Mouse (Mus musculus): ENCODE results near the gene Tmem50b. TPM values are rescaled to one million over a fixed set of nuclear protein-coding genes. Genes with fewer than 3 reads are reported as not detected.

The Tmem50b gene
- polyA plus RNA-seq, 1 experiment = 91.1 TPM

GRCm38 (mm10) chr16:91632439-91632838, 34.8 kb upstream of the Tmem50b start:
- Histone ChIP-seq H3K4me1 (ENCODE audit: control insufficient read depth, insufficient read depth, low read length) (no peaks in the 10 kb centered on the region; the same call in 1 of the 2 replicates), H3K4me3 (ENCODE audit: insufficient read depth, low read length) (no peak overlapping the region)
- TF ChIP-seq CTCF (IDR thresholded peaks at IDR 0.05; ENCODE audit: extremely low read depth, insufficient read depth, low read length) (no peak), POLR2A (IDR thresholded peaks at IDR 0.05; ENCODE audit: extremely low read depth, insufficient read depth, low read length) (no peak)

GRCm38 (mm10) chr16:91630584-91630983, 33.0 kb upstream of the Tmem50b start:
- TF ChIP-seq POLR2A (IDR thresholded peaks at IDR 0.05; ENCODE audit: extremely low read depth, insufficient read depth, low read length) (no peak), CTCF (IDR thresholded peaks at IDR 0.05; ENCODE audit: extremely low read depth, insufficient read depth, low read length) (no peak)
- no peak overlapping the region for H3K4me3 ChIP-seq (ENCODE audit: insufficient read depth, low read length)
- H3K4me1 ChIP-seq (ENCODE audit: control insufficient read depth, insufficient read depth, low read length) = no peaks in the 10 kb centered on the region; the same call in 1 of the 2 replicates
- H3K27ac ChIP-seq (ENCODE audit: insufficient read depth, low read length) = no peak overlapping the region

More at GRCm38 (mm10) chr16:91632439-91632838, 34.8 kb upstream of the Tmem50b start:
- H3K27ac ChIP-seq (ENCODE audit: insufficient read depth, low read length) = no peak overlapping the region

GRCm38 (mm10) chr16:91629749-91630148, 32.1 kb upstream of the Tmem50b start:
- Histone ChIP-seq H3K27ac (ENCODE audit: insufficient read depth, low read length) (no peak overlapping the region), H3K4me1 (ENCODE audit: control insufficient read depth, insufficient read depth, low read length) (no peaks in the 10 kb centered on the region; the same call in 1 of the 2 replicates), H3K4me3 (ENCODE audit: insufficient read depth, low read length) (no peak overlapping the region)
- TF ChIP-seq CTCF (IDR thresholded peaks at IDR 0.05; ENCODE audit: extremely low read depth, insufficient read depth, low read length) (no peak), POLR2A (IDR thresholded peaks at IDR 0.05; ENCODE audit: extremely low read depth, insufficient read depth, low read length) (no peak)

GRCm38 (mm10) chr16:91628673-91629072, 31.1 kb upstream of the Tmem50b start:
- Histone ChIP-seq H3K4me1 (ENCODE audit: control insufficient read depth, insufficient read depth, low read length) (no peaks in the 10 kb centered on the region; the same call in 1 of the 2 replicates), H3K4me3 (ENCODE audit: insufficient read depth, low read length) (no peak overlapping the region), H3K27ac (ENCODE audit: insufficient read depth, low read length) (no peak overlapping the region)
- TF ChIP-seq POLR2A (IDR thresholded peaks at IDR 0.05; ENCODE audit: extremely low read depth, insufficient read depth, low read length) = no peak
- TF ChIP-seq CTCF (IDR thresholded peaks at IDR 0.05; ENCODE audit: extremely low read depth, insufficient read depth, low read length) = no peak

- H3K4me1 ChIP-seq (ENCODE audit: control insufficient read depth, insufficient read depth, low read length) = no peaks in the 10 kb centered on the region; the same call in 1 of the 2 replicates
- H3K4me3 ChIP-seq (ENCODE audit: insufficient read depth, low read length) = no peak overlapping the region
- TF ChIP-seq CTCF (IDR thresholded peaks at IDR 0.05; ENCODE audit: extremely low read depth, insufficient read depth, low read length) (no peak), POLR2A (IDR thresholded peaks at IDR 0.05; ENCODE audit: extremely low read depth, insufficient read depth, low read length) (no peak)
- no peak overlapping the region for H3K27ac ChIP-seq (ENCODE audit: insufficient read depth, low read length)
Measured at GRCm38 (mm10) chr16:91627831-91628230, 30.2 kb upstream of the Tmem50b start.

- Histone ChIP-seq H3K27ac (ENCODE audit: insufficient read depth, low read length) (no peak overlapping the region), H3K4me1 (ENCODE audit: control insufficient read depth, insufficient read depth, low read length) (no peaks in the 10 kb centered on the region), H3K4me3 (ENCODE audit: insufficient read depth, low read length) (no peak overlapping the region)
- no peak for TF ChIP-seq CTCF (IDR thresholded peaks at IDR 0.05; ENCODE audit: extremely low read depth, insufficient read depth, low read length)
- no peak for TF ChIP-seq POLR2A (IDR thresholded peaks at IDR 0.05; ENCODE audit: extremely low read depth, insufficient read depth, low read length)
Measured at GRCm38 (mm10) chr16:91623074-91623473, 25.5 kb upstream of the Tmem50b start.

- H3K4me3 ChIP-seq (ENCODE audit: insufficient read depth, low read length) = no peak overlapping the region
- TF ChIP-seq CTCF (IDR thresholded peaks at IDR 0.05; ENCODE audit: extremely low read depth, insufficient read depth, low read length) = no peak
- TF ChIP-seq POLR2A (IDR thresholded peaks at IDR 0.05; ENCODE audit: extremely low read depth, insufficient read depth, low read length) = no peak
- H3K27ac ChIP-seq (ENCODE audit: insufficient read depth, low read length) = no peak overlapping the region
- H3K4me1 ChIP-seq (ENCODE audit: control insufficient read depth, insufficient read depth, low read length) = no peaks in the 10 kb centered on the region
Measured at GRCm38 (mm10) chr16:91620991-91621390, 23.4 kb upstream of the Tmem50b start.

GRCm38 (mm10) chr16:91620185-91620584, 22.6 kb upstream of the Tmem50b start:
- no peak for TF ChIP-seq POLR2A (IDR thresholded peaks at IDR 0.05; ENCODE audit: extremely low read depth, insufficient read depth, low read length)
- TF ChIP-seq CTCF (IDR thresholded peaks at IDR 0.05; ENCODE audit: extremely low read depth, insufficient read depth, low read length) = no peak
- Histone ChIP-seq H3K4me1 (ENCODE audit: control insufficient read depth, insufficient read depth, low read length) (no peaks in the 10 kb centered on the region), H3K27ac (ENCODE audit: insufficient read depth, low read length) (no peak overlapping the region), H3K4me3 (ENCODE audit: insufficient read depth, low read length) (no peak overlapping the region)

GRCm38 (mm10) chr16:91618511-91619501, 21.2 kb upstream of the Tmem50b start, which contains the start of gene Dnajc28:
Dnajc28 (minus strand) TSS chr16:91619026.
- Histone ChIP-seq H3K27ac (ENCODE audit: insufficient read depth, low read length) (no peak within 1 kb of the TSS), H3K4me1 (ENCODE audit: control insufficient read depth, insufficient read depth, low read length) (no peaks in the 10 kb centered on the region), H3K4me3 (ENCODE audit: insufficient read depth, low read length) (peak within 1 kb of the TSS; percentile 60)
- TF ChIP-seq CTCF (IDR thresholded peaks at IDR 0.05; ENCODE audit: extremely low read depth, insufficient read depth, low read length) (no peak), POLR2A (IDR thresholded peaks at IDR 0.05; ENCODE audit: extremely low read depth, insufficient read depth, low read length) (peak; percentile 87)
